Mouse (Mus musculus): Measurements from ENCODE around the gene Spem2. TPM values are rescaled to one million over a fixed set of nuclear protein-coding genes. Genes with fewer than 3 reads are reported as not detected.

The Spem2 gene
- polyA plus RNA-seq, 1 experiment from 2014 or later: not detected

DNA sequence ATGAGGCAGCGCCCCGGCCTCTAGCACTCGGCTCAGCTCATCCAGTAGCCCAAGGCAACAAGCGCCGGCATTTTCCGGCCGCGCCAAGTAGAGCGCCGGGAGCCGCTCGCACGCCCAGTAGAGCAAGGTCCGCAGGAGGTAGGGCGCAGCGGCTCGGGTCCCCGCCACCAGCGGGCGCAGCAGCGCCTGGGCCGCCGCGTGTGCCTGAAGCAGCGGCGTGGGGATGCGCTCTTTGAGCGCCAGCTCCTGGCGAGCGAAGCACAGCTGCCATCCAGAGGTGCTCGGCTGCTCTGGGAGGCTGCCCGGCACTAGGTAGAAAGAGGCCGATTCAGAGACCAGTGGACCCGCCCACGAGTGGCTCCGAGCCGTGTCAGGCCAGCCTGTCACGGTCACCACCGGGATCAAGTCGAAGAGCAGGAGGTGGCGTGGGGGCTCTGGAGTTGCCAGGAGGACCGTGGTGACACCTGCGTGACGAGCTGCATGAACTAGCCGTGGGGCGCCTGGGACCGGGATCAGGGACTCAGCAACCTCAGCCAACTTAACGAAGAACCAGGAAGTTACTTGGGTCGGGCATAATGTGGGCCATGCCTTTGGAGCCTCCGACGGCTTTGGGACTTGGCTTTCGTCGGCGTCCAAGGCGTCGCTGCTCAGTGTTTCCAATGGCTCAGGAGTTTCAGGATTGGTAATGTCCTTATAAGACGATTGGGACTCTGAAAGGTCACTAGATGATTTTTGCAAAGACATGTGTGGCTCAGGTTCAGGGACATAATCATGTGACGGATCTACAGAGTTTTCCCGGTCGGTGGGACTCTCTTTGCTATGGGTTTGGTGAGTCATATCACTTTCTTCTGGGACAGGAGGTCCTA lies 14.2 kb downstream of the Spem2 start:
- Histone ChIP-seq H3K4me1 (replicated peaks) (peaks cover 61% of the 10 kb centered on the region), H3K4me3 (replicated peaks) (peak overlapping the region; percentile 59), H3K9me3 (no peaks in the 10 kb centered on the region), H3K27ac (peak overlapping the region; percentile 64), H3K27me3 (peaks cover 44% of the 10 kb centered on the region), H3K4me2 (replicated peaks) (peak overlapping the region; percentile 97), H3K36me3 (no peaks in the 10 kb centered on the region), H3K9ac (replicated peaks) (peak overlapping the region; percentile 81)
- 1% methylated on average over 60 of the region's 60 CpGs for WGBS
- peak; percentile 40 for ATAC-seq

GRCm38 (mm10) chr11:69803328-69803727 lies 14.9 kb downstream of the Spem2 start:
- peaks cover 68% of the 10 kb centered on the region for H3K4me1 ChIP-seq (replicated peaks)

GRCm38 (mm10) chr11:69802648-69803105 lies 15.6 kb downstream of the Spem2 start:
- WGBS: 1% methylated on average over 33 of the region's 33 CpGs
- H3K9ac ChIP-seq (replicated peaks): peak overlapping the region; percentile 81
- peak overlapping the region; percentile 97 for H3K4me2 ChIP-seq (replicated peaks)
- H3K27me3 ChIP-seq: peaks cover 52% of the 10 kb centered on the region
- H3K4me3 ChIP-seq (replicated peaks): peak overlapping the region; percentile 59
- no peaks in the 10 kb centered on the region for H3K36me3 ChIP-seq
- H3K4me1 ChIP-seq (replicated peaks): peaks cover 68% of the 10 kb centered on the region
- ATAC-seq: peak; percentile 7; the same call in 1 of the 2 replicates
- H3K27ac ChIP-seq: peak overlapping the region; percentile 64
- H3K9me3 ChIP-seq: no peaks in the 10 kb centered on the region

More at GRCm38 (mm10) chr11:69803328-69803727, 14.9 kb downstream of the Spem2 start:
- H3K9ac ChIP-seq (replicated peaks): peak overlapping the region; percentile 81
- 1% methylated on average over 12 of the region's 12 CpGs for WGBS
- H3K9me3 ChIP-seq: no peaks in the 10 kb centered on the region
- peaks cover 45% of the 10 kb centered on the region for H3K27me3 ChIP-seq
- peak overlapping the region; percentile 64 for H3K27ac ChIP-seq
- H3K4me3 ChIP-seq (replicated peaks): peak overlapping the region; percentile 59
- ATAC-seq: no peak
- H3K4me2 ChIP-seq (replicated peaks): peak overlapping the region; percentile 97
- H3K36me3 ChIP-seq: no peaks in the 10 kb centered on the region

- Histone ChIP-seq H3K36me3 (no peaks in the 10 kb centered on the region), H3K4me2 (replicated peaks) (peak within 1 kb of the TSS; percentile 97), H3K9ac (replicated peaks) (peak within 1 kb of the TSS; percentile 81), H3K4me3 (replicated peaks) (peak within 1 kb of the TSS; percentile 59), H3K27me3 (peaks cover 58% of the 10 kb centered on the region), H3K9me3 (no peaks in the 10 kb centered on the region), H3K27ac (peak within 1 kb of the TSS; percentile 96), H3K4me1 (replicated peaks) (peaks cover 68% of the 10 kb centered on the region)
- no peak for ATAC-seq
- WGBS: under 1% methylated on average over 33 of the region's 33 CpGs
Observed at GRCm38 (mm10) chr11:69801379-69801977, 16.8 kb downstream of the Spem2 start, which contains the start of gene Fgf11. TSS of gene Fgf11 (minus strand) at chr11:69801857.

- Histone ChIP-seq H3K9ac (replicated peaks) (peak overlapping the region; percentile 81), H3K9me3 (no peaks in the 10 kb centered on the region), H3K4me1 (replicated peaks) (peaks cover 71% of the 10 kb centered on the region), H3K27ac (peak overlapping the region; percentile 96), H3K36me3 (no peaks in the 10 kb centered on the region), H3K4me2 (replicated peaks) (peak overlapping the region; percentile 97), H3K4me3 (replicated peaks) (peak overlapping the region; percentile 59), H3K27me3 (peaks cover 55% of the 10 kb centered on the region)
- ATAC-seq: peak; percentile 79
- WGBS: 0% methylated on average over 36 of the region's 36 CpGs
Observed at GRCm38 (mm10) chr11:69800392-69801197, 17.7 kb downstream of the Spem2 start.

GRCm38 (mm10) chr11:69800138-69800391 lies 18.2 kb downstream of the Spem2 start:
- H3K9me3 ChIP-seq: no peaks in the 10 kb centered on the region
- H3K4me2 ChIP-seq (replicated peaks): peak overlapping the region; percentile 97
- peaks cover 69% of the 10 kb centered on the region for H3K4me1 ChIP-seq (replicated peaks)
- H3K9ac ChIP-seq (replicated peaks): peak overlapping the region; percentile 81
- H3K4me3 ChIP-seq (replicated peaks): peak overlapping the region; percentile 59
- H3K36me3 ChIP-seq: no peaks in the 10 kb centered on the region
- H3K27ac ChIP-seq: peak overlapping the region; percentile 96
- WGBS: 0% methylated on average over 11 of the region's 11 CpGs
- H3K27me3 ChIP-seq: peaks cover 50% of the 10 kb centered on the region
- peak; percentile 49 for ATAC-seq

- Histone ChIP-seq H3K4me1 (replicated peaks) (peaks cover 64% of the 10 kb centered on the region), H3K4me3 (replicated peaks) (peak overlapping the region; percentile 59)
Observed at GRCm38 (mm10) chr11:69799394-69800137, 18.7 kb downstream of the Spem2 start.

DNA sequence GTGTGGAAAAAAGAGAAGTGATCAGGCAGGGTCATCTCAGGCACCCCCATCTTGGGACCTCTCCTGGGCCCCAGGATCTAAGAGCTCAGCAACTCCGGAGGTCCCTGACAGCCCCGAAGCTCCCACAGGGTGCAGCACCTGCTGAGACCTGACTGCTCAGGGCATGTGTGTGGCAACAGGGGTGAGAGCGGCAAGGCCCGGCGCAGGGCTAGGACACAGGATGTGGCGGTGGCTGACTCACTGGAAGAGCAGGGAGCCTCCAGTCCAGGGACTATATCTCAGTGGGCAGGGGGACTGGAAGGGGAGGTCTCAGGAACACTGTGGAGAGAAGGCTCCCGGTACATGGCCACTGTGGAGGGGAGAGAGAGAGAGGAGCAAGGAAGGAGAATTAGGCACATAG lies 20.3 kb downstream of the Spem2 start:
- no peak for ATAC-seq
- H3K36me3 ChIP-seq: no peaks in the 10 kb centered on the region
- H3K4me2 ChIP-seq (replicated peaks): no peak overlapping the region
- H3K9me3 ChIP-seq: no peaks in the 10 kb centered on the region
- no peak overlapping the region for H3K4me3 ChIP-seq (replicated peaks)
- no peak overlapping the region for H3K27ac ChIP-seq
- WGBS: 83% methylated on average over 7 of the region's 7 CpGs
- peaks cover 56% of the 10 kb centered on the region for H3K27me3 ChIP-seq
- peaks cover 48% of the 10 kb centered on the region for H3K4me1 ChIP-seq (replicated peaks)
- no peak overlapping the region for H3K9ac ChIP-seq (replicated peaks)

More at GRCm38 (mm10) chr11:69799394-69800137, 18.7 kb downstream of the Spem2 start:
- H3K36me3 ChIP-seq: no peaks in the 10 kb centered on the region
- H3K9ac ChIP-seq (replicated peaks): peak overlapping the region; percentile 81
- peak overlapping the region; percentile 97 for H3K4me2 ChIP-seq (replicated peaks)
- H3K9me3 ChIP-seq: no peaks in the 10 kb centered on the region
- WGBS: 8% methylated on average over 12 of the region's 12 CpGs
- peaks cover 49% of the 10 kb centered on the region for H3K27me3 ChIP-seq
- H3K27ac ChIP-seq: peak overlapping the region; percentile 96
- no peak for ATAC-seq

- Histone ChIP-seq H3K4me3 (replicated peaks) (peak overlapping the region; percentile 43), H3K9ac (replicated peaks) (peak overlapping the region; percentile 49; the same call in 1 of the 2 replicates), H3K27ac (no peak overlapping the region), H3K4me1 (replicated peaks) (peaks cover 29% of the 10 kb centered on the region), H3K4me2 (replicated peaks) (peak overlapping the region; percentile 73), H3K36me3 (no peaks in the 10 kb centered on the region), H3K9me3 (no peaks in the 10 kb centered on the region), H3K27me3 (peaks cover 44% of the 10 kb centered on the region)
- ATAC-seq: no peak
- 2% methylated on average over 13 of the region's 13 CpGs for WGBS
Observed at GRCm38 (mm10) chr11:69795983-69796435, 22.3 kb downstream of the Spem2 start.

GRCm38 (mm10) chr11:69795168-69795982 lies 22.9 kb downstream of the Spem2 start, which contains the start of gene Chrnb1:
TSS of gene Chrnb1 (minus strand) at chr11:69795943.
- Histone ChIP-seq H3K9ac (replicated peaks) (peak within 1 kb of the TSS; percentile 49), H3K4me3 (replicated peaks) (peak within 1 kb of the TSS; percentile 43), H3K9me3 (no peaks in the 10 kb centered on the region), H3K4me1 (replicated peaks) (peaks cover 28% of the 10 kb centered on the region), H3K27me3 (peaks cover 44% of the 10 kb centered on the region), H3K27ac (no peak within 1 kb of the TSS), H3K4me2 (replicated peaks) (peak within 1 kb of the TSS; percentile 73), H3K36me3 (no peaks in the 10 kb centered on the region)
- 1% methylated on average over 52 of the region's 52 CpGs for WGBS
- ATAC-seq: peak; percentile 91

All from midbrain, embryonic 13.5 days (tissue).